ENCODE assay signal across 13 mouse cellular contexts in the genomic region with DNA sequence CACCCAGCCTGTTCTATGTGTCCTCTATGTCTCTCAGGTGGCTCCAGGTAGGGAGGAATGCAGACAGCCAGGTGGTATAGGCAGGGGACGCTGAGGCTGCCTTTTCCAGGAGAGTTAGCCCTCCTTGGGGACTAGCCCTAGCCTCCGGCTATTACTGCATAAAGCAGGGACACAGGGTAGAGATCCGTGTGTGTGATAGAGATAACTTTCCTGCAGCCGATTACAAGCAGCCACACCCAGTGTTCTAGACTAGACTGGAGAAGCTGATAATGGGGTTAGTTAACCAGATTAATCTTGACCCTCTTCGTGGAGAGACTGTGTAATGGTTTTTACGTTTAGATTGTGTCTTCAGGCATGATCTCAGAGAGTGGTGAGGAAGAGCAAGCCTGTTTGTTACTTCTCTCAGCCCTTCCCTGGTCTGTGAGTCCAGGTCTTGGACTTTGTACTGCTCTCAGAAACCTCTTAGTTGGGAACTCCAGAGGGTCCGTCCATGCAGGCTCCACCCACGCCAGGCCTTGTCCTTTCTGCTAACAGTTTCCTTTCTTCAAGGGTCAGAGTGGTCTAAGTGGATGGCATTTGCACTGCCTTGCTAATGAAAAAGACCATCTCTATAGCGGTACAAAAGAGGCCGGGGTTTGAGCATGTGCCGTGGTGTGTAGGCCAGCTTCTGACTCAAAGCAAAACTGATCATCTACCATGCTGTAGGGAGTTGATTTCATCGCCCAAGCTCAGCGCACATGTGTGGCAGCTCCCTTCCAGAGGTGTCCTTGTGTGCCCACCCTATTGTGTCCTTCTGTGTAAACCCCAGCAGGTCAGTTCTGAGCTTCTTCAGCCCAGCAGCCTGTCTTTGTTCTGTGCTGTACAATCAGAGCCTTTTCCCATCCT. TPM values are rescaled to one million over a fixed set of nuclear protein-coding genes. Genes with fewer than 3 reads are reported as not detected.
DNase-seq lines count a peak whose midpoint lies in the region; ATAC-seq and TF ChIP-seq lines count a peak whose summit lies in the region.
"Had no signal": no experiment of that assay in that cellular context is flagged by ENCODE, and none has a peak within 500 bp of the region (broad histone marks: within the 10 kb centered on the region; RNA-seq: fewer than 3 reads in every experiment).

No protein-coding gene starts in this region.

- H3K27me3 ChIP-seq in heart, embryonic 11.5 days (ENCODE audit: control insufficient read depth, insufficient read depth, low read length): no peaks in the 10 kb centered on the region
- H3K27me3 ChIP-seq in liver, embryonic 14.5 days (ENCODE audit: control insufficient read depth, insufficient read depth, low read length): no peaks in the 10 kb centered on the region
- H3K27me3 ChIP-seq: forebrain, embryonic 15.5 days; neural tube, embryonic 15.5 days had no signal

- no peak for DNase-seq in heart, postnatal 4 days
- peak; percentile 62 for DNase-seq in ES-CJ7 (ENCODE audit: low read depth, low spot score)
- peak; percentile 15 to 32 for DNase-seq in kidney, adult 8-10 months
- DNase-seq in liver, embryonic 14.5 days (ENCODE audit: low read depth in 3 of 3, low spot score in 3 of 3): peak in 1 of 3 experiments; percentile 48
- DNase-seq in cerebellum, postnatal 25 days: no peak
- no peak for DNase-seq in thymus, postnatal 25 days
- DNase-seq: gastrocnemius, postnatal 14 days; lung, postnatal 4 days; thymus, adult 2 months had no signal

- peaks cover 8% of the 10 kb centered on the region; the same call in 1 of the 2 replicates for H3K36me3 ChIP-seq in heart, embryonic 11.5 days (ENCODE audit: control insufficient read depth, insufficient read depth, low read length)
- no peaks in the 10 kb centered on the region; the same call in 1 of the 2 replicates for H3K36me3 ChIP-seq in liver, embryonic 14.5 days (replicated peaks; ENCODE audit: control insufficient read depth, insufficient read depth, low read depth)
- H3K36me3 ChIP-seq: forebrain, embryonic 15.5 days had no signal

- H3K9me3 ChIP-seq in heart, embryonic 11.5 days (replicated peaks; ENCODE audit: control insufficient read depth, low read length): no peaks in the 10 kb centered on the region
- H3K9me3 ChIP-seq in liver, embryonic 14.5 days (ENCODE audit: control insufficient read depth, low read length): no peaks in the 10 kb centered on the region
- H3K9me3 ChIP-seq: forebrain, embryonic 15.5 days; neural tube, embryonic 15.5 days had no signal

- no peak overlapping the region for H3K27ac ChIP-seq in heart, embryonic 11.5 days (ENCODE audit: low read depth, low read length)
- no peak overlapping the region for H3K27ac ChIP-seq in liver, embryonic 14.5 days
- H3K27ac ChIP-seq: forebrain, embryonic 15.5 days; neural tube, embryonic 15.5 days had no signal

- no peak for ATAC-seq in heart, embryonic 11.5 days (replicated peaks; ENCODE audit: insufficient number of reproducible peaks, low FRiP score, low TSS enrichment)
- peak; percentile 42; the same call in 1 of the 2 replicates for ATAC-seq in liver, embryonic 14.5 days (ENCODE audit: insufficient read depth)
- no peak for ATAC-seq in CD4-positive, CD25-positive, alpha-beta regulatory T cell, adult 4 months
- ATAC-seq: forebrain, embryonic 15.5 days had no signal

- TF ChIP-seq EP300 in liver, embryonic 14.5 days (IDR thresholded peaks at IDR 0.05; ENCODE audit: low read depth): peak; percentile 70

- H3K9ac ChIP-seq in heart, embryonic 11.5 days (ENCODE audit: low read depth, low read length): no peak overlapping the region
- no peak overlapping the region; the same call in 1 of the 2 replicates for H3K9ac ChIP-seq in liver, embryonic 14.5 days (replicated peaks)
- H3K9ac ChIP-seq: forebrain, embryonic 15.5 days; neural tube, embryonic 15.5 days had no signal

- peak overlapping the region; percentile 11; the same call in 1 of the 2 replicates for H3K4me2 ChIP-seq in heart, embryonic 11.5 days
- peak overlapping the region; percentile 38 for H3K4me2 ChIP-seq in liver, embryonic 14.5 days (ENCODE audit: low read depth)
- H3K4me2 ChIP-seq: forebrain, embryonic 15.5 days; neural tube, embryonic 15.5 days had no signal

- no peak for TF ChIP-seq CTCF in liver, embryonic 14.5 days (IDR thresholded peaks at IDR 0.05; ENCODE audit: low read depth)

- no peak overlapping the region for H3K4me3 ChIP-seq in heart, embryonic 11.5 days (ENCODE audit: low read depth, low read length)
- H3K4me3 ChIP-seq in liver, embryonic 14.5 days (ENCODE audit: insufficient read depth in 1 of 2, low read depth in 2 of 2, low read length in 2 of 2): no peak overlapping the region
- H3K4me3 ChIP-seq: forebrain, embryonic 15.5 days; neural tube, embryonic 15.5 days had no signal

- H3K4me1 ChIP-seq in heart, embryonic 11.5 days (ENCODE audit: control insufficient read depth, insufficient read depth, low read length): peaks cover 34% of the 10 kb centered on the region
- peaks cover 25 to 34% of the 10 kb centered on the region in 2 experiments for H3K4me1 ChIP-seq in liver, embryonic 14.5 days (replicated peaks; ENCODE audit: control insufficient read depth in 2 of 2, insufficient read depth in 2 of 2, low read length in 1 of 2)

- WGBS in heart, embryonic 11.5 days (ENCODE audit: insufficient replicate concordance): 63% methylated on average over 13 of the region's 13 CpGs
- WGBS in liver, embryonic 14.5 days (ENCODE audit: insufficient replicate concordance): 38% methylated on average over 13 of the region's 13 CpGs

RNA-seq across cellular contexts. Expression of a gene that starts 4.2 kb away (rescaled TPM):
- polyA plus RNA-seq in heart, embryonic 11.5 days (2014; fragmentation: Nextera tagmentation; extraction: Ambion mirVana): 18.9 and 24.0 TPM in 2 replicates
- total RNA-seq in heart, postnatal 4 days (2021): 10 to 100 TPM; 24.8 to 25.2 TPM
- 3.7 and 4.6 TPM in 2 replicates for polyA plus RNA-seq in liver, embryonic 14.5 days (2012; rRNA removed)
- 6.7 and 7.1 TPM in 2 replicates for polyA plus RNA-seq in liver, embryonic 14.5 days (2014; fragmentation: Nextera tagmentation; extraction: Ambion mirVana)
- polyA plus RNA-seq in CD4-positive, CD25-positive, alpha-beta regulatory T cell, adult 4 months (2017; shearing (Covaris generic)): 1 to 10 TPM; 2.5 to 3.4 TPM

Comparison
In these comparisons a context has a peak if more than half of its experiments do, and no peak if none do; other contexts are left out.
1. DNase-seq: peak in ES-CJ7 (single experiment) and kidney, adult 8-10 months (2 of 2); none in heart, postnatal 4 days (single experiment), cerebellum, postnatal 25 days (0 of 2) and thymus, postnatal 25 days (single experiment).